Mouse (Mus musculus): Measurements from ENCODE around the gene Hand1. TPM values are rescaled to one million over a fixed set of nuclear protein-coding genes. Genes with fewer than 3 reads are reported as not detected.
A peak's percentile ranks its signal among the peaks of the same experiment; 100 is the strongest.

Gene Hand1
- total RNA-seq, 2 experiments from 2014 or later, result 0.15 TPM; not detected in 1

DNA sequence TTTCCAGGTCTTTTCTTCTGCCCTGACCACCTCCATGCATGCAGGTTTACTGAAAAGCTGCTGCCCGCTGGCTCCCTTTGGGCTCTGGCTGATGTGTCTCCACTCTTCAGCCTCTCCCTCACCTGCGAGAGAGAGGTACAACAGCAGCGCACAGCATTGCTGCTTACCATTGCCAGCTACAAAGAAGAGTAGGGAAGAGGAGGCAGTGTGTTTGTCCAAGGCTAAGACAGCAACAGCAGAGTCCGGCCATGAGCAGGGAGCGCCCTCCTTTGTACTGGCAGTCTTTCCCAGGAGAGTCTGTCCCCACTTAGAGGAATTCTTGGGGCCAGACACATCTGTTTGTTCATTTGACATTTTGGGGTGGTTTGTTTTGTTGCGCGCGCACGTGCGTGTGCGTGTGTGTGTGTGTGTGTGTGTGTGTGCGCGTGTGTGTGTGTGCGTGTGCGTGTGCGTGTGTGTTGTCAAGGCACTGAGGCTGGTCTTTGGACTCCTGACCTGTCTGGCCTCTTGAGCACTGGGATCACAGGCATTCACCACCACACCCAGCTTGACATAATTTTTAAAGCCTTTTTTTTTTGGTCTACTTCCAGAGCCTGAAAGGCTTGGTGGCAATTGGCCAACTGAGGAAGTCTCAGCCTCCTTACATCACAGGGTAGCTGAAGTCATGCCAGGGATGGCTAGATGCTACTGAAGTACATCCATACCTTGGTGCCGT is 23.4 kb downstream of the Hand1 start:
- intact Hi-C loops (cut with DNase I), result no loop called here

DNA sequence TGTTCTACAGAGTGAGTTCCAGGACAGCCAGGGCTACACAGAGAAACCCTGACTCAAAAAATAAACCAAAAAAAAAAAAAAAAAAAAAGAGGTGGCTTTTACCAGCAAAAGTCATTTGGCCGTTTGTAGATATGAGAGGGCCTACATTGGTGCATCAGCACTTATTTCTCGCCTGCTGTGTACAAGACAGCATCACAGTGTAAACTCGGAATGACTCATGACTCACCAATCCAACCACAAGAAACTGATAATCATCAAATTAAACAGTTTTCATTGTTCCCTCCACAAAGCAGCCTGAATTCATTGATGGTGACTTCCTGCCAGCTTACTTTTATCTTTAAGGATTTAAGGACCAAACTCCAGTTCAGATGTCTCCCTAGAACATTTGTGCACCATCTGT is 27.6 kb downstream of the Hand1 start:
- no peak for DNase-seq
- intact Hi-C loops (cut with DNase I), result no loop called here

More for the DNA sequence above, 23.4 kb downstream of the Hand1 start:
- no peak for DNase-seq

DNA sequence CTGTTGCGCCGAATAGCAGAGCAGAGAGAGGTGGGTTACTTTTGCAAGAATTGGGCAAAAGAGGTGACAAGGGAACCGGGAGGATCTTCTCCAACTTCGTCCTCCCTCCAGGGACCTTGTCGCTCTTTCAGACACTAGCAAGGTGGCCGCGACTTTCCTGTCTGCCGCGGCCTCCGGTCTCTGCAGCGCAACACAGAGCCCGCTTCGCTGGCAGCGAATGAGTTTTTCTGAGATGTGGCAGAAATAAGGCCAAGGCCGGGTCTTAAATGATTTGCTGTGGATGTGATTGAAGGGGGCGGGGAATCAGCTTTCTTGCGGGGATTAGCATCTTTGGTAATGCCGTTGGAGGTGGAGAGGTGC is 30.1 kb downstream of the Hand1 start:
- DNase-seq, result peak in 1 of 2 experiments; percentile 66
- intact Hi-C loops (cut with DNase I), result no loop called here

DNA sequence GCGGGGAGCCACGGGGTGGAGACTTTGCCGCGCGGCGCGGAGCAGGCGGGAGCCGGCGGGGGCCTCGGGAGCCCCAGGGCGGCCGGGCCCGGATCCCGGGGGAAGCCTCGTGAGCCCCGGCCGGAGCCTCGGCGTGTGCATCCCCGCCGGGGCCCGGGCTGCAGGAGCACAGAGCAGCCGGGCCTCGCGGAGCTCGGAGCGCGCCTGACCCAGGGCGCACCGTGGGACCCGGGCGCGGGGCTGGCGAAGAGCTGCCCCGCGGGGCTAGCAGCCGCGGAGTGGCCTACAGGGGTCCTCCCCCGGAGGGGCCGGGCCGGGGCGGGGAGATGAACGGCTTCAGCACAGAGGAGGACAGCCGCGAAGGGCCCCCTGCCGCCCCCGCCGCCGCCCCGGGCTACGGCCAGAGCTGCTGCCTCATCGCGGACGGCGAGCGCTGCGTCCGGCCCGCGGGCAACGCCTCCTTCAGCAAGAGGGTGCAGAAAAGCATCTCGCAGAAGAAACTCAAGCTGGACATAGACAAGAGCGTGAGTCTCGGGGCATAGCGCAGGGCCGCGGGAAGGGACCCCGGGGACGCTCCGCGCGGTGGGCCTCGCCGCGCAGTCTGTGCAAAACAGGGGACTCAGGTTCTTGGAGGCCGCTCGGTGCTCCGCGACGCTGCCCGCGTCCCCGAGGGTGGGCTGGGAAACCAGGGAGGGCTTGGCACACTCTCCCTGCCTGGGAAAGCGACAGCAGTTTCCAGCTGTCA is 30.7 kb downstream of the Hand1 start:
- intact Hi-C loops (cut with DNase I), result no loop called here
- peak; percentile 74 to 81 for DNase-seq

DNA sequence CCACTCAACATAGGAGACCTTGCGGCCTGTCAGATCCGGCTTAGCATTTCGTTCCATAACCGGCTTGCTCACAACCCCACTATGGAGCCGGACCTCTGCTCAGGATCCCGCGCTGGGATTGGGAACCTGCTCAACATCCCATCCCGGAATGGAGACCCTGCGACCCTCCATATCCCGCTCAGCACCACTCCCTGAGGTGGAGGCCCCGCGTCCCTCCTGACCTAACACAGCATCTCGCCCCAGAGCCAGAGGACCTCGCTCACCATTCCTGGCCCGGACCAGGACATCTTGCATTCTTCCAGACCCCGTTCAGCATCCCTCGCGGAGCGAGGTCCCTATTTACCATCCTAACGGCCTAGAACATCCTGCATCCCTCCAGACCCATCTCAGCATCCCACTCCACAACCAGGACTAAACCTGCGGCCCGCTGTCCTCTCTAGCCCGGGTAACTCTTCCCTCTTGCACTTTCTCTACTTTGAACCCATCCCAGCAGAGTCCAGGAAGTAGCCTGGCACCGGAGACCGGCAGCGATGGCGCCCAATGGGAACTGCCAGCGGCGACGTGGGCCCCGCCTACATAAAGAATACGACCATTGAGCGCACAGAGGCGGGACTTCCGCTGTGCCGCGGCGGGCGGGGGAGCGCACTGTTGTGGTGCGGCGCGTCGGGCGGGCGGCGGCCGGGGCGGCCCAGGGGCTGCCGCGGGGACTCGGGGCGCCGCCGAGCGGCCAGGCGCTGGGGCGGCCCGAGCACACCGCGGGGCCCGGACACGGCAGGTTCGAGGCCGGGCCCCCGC is 31.4 kb downstream of the Hand1 start, which contains the start of gene Sap30l:
Sap30l (plus strand) TSS at position 667 of the 795 bp plus-strand sequence.
- intact Hi-C loops (cut with DNase I), result no loop called here

DNA sequence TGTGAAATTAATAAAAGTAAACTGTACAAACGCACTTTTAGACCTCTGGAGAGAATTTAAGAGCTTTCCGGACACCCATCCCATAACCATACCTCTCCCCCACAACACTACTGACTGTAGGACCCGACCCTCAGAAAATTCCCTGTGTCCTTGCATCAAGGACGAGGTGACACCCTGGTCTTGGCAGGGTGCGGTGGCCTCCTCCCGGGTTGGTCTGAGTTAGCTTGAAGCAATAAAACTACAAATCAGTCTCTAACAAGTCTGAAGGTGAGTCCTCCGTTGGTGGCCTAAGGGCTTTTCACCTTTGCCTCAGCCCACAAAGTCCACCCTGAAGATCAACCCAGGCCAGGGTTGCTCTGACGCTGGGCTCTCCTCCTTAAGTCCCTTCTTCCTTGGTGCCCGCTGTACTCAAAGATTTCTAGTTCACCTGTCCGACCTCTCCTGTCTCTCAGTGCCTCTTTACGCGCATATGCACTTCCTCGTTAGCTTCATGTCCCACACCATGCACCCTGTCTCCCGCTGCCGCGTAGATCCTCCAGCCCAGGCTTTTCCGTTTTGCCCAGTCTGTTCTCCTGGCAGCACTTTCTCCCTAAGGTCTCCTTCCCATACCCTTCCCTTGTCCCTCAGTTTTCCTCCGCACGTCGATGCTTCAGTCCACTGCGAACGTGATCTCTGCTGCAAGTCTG is 32.2 kb downstream of the Hand1 start:
- intact Hi-C loops (cut with DNase I), result no loop called here
- no peak for DNase-seq

More for the DNA sequence above, 31.4 kb downstream of the Hand1 start, which contains the start of gene Sap30l:
- peak; percentile 98 for DNase-seq

DNA sequence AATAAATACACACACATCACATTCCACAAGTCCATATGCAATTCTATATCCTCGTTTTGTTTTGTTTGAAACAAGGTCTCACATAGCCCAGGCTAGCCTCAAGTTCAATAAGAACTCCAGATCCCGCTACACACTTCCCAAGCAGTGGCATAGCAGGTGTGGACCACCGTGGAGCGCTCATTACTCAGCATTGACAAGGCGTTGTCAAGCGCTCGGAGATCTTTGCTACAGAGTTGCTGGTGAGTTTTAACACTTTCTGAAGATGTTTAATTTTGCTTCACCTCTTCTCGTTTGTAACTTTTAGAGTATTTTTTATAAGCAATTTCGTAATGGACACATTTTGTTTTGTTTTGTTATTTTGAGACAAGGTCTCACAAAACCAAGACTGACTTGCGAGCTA is 33.2 kb downstream of the Hand1 start:
- intact Hi-C loops (cut with DNase I), result no loop called here
- no peak for DNase-seq

DNA sequence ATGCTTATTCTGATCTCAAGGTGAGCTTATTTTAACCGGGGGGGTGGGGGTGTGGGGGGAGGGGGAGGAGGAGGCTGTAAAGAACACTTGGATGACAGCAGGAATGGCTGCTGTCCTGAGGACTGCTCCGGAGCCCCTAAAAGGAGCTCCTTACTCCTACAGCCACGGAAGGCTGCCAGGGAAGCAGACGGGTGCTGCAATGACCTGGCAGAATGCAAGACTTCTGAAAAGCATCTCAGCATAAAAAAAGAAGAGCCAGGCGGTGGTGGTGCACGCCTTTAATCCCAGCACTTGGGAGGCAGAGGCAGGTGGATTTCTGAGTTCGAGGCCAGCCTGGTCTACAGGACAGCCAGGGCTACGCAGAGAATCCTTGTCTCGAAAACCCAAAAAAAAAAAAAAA is 34.8 kb downstream of the Hand1 start:
- intact Hi-C loops (cut with DNase I), result no loop called here
- DNase-seq, result no peak

DNA sequence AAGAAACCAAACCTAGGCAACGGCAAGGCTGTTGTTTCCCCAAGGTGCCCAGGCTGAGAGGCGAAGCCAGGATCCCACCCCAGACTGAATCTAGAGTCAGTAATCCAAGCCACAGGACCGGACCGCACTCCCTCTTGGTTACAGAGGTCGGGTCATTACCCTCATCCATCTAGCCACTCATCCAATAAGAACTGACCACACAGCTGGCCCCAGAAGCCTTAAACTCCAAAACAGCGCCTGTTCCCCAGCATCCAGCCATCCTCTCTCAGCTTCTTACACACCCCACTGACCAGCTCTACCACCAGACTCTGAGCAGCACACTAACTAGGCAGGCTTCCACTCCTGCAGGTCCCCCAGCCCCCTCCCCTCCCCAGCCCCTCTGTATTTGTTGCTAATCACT is 37.5 kb downstream of the Hand1 start:
- no peak for DNase-seq
- intact Hi-C loops (cut with DNase I), result no loop called here

DNA sequence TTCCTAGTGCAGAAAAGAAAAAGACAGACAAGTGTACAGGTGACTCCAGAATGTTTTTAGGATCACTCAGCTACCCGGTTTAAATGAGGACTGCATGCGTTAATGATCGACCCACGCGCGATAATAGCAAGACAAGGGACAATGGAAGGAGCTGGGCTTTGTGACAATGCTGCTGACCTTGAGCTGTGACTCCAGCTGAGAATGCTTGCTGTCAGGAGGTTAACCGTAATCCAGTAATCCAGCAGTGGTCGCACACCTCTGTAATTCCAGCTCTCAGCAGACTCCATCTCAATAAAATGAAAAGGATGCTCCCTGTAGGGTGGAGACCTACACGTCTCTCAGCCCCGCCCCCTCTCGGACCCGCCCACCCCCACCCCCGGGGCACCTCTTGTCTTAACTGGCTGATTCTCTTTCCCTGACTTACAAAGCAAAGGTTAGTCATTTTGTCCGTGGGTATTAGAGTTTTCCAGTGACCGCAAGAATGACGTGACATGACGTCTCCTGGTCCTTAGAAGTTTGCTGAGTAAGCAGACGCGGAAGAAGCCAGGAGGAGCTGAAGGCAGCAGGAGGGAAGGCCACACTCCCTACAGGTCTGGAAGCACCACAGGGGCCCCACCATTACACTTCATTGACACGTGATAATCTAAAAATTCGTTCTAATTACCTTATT is 41.6 kb downstream of the Hand1 start:
- DNase-seq, result no peak
- intact Hi-C loops (cut with DNase I), result no loop called here

DNA sequence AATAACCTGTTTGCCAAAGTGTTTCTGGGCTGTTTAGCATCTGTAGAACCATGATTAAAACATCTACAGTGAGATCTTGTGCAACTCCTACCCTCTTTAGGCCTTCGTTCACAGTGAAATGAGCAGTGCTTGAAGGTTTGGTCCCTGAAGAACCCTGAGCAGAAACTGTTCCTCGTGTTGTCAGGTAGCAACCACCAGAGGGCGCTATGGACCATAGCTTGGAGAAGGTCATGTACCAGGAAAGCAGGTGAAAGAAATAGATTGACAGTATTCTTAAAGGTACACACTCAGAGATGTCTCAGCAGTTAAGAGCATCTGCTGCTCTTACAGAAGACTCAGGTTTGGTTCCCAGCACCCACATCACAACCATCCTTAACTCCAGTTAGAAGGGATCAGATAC is 44.7 kb downstream of the Hand1 start:
- intact Hi-C loops (cut with DNase I), result loop anchor here (1.0 to 2.0 kb wide), 2 partner anchors 139 to 146 kb away; no protein-coding TSS in a partner anchor
- DNase-seq, result peak; percentile 36 to 61

DNA sequence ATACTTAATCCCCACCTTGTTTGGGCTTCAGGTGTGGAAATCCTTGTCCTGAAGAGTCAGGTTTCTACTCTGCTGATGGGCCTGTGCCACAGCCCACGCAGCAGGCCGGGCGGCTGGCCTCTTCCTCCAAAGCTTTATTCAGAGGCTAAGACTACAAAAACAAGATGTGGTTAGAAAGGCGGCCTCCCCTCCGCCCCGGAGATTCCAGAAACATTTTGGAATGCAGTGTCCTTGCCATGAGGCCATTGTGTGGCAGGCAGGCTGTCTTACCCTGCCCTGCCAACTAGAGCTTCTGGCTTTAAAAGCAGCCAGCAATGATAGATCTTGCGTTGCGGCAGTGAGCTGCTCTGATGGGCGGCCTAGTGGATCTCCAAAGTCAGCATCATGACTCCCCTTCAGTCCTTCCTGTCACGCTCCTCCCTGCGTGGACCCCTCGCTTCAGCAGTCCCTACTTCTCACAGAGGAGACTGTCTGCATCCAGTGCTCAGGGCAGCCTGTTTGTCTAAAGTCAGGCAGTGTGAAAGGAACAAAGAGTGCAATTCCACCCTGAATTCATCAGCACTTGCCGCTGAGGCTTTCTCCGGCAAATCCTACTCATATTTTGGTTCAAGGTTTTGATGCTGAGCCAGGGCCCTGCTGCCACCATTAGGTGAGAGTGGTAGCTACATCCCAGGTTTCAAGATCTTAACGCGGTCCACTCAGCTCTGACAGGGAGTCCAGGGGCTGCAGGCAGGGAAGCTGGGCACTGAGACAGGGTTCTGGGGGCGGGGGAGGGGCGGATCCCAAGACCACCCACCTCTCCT is 45.8 kb downstream of the Hand1 start:
- peak; percentile 30 to 57 for DNase-seq
- intact Hi-C loops (cut with DNase I), result no loop called here

DNA sequence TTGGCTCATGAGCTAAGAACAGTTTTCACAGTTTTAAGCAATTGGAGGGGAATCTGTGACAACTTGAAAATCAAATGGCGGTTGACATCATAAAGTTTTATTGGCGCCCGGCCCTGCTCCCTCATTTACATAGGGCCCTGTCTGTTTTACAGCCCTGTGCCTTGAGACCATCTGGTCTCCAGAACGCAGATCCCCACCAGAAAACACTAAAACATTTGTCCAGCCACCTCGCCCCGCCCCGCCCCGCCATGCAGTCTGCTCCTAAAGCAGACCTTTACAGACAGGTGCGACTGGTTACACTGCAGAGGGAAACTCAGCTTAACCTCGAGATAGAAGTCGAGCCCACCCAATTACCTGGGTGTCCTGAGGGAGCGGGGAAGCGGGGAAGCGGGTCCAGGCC is 52.8 kb downstream of the Hand1 start:
- no peak for DNase-seq
- intact Hi-C loops (cut with DNase I), result no loop called here

Other genes with a start within 250 kb of the Hand1 start
- 10 to 100 TPM; 12.2 to 13.0 TPM for gene Galnt10, start 187.4 kb downstream of the Hand1 start, total RNA-seq (2021)
- 10 to 100 TPM; 36.1 to 38.8 TPM for gene Sap30l, start 31.2 kb downstream of the Hand1 start, total RNA-seq (2021)
- gene Larp1, start 176.2 kb upstream of the Hand1 start, total RNA-seq (2021), result 10 to 100 TPM; 57.8 to 61.3 TPM

Measured in heart, postnatal 10 days (tissue).